ENCODE assay signal across 8 mouse cellular contexts in the genomic region with DNA sequence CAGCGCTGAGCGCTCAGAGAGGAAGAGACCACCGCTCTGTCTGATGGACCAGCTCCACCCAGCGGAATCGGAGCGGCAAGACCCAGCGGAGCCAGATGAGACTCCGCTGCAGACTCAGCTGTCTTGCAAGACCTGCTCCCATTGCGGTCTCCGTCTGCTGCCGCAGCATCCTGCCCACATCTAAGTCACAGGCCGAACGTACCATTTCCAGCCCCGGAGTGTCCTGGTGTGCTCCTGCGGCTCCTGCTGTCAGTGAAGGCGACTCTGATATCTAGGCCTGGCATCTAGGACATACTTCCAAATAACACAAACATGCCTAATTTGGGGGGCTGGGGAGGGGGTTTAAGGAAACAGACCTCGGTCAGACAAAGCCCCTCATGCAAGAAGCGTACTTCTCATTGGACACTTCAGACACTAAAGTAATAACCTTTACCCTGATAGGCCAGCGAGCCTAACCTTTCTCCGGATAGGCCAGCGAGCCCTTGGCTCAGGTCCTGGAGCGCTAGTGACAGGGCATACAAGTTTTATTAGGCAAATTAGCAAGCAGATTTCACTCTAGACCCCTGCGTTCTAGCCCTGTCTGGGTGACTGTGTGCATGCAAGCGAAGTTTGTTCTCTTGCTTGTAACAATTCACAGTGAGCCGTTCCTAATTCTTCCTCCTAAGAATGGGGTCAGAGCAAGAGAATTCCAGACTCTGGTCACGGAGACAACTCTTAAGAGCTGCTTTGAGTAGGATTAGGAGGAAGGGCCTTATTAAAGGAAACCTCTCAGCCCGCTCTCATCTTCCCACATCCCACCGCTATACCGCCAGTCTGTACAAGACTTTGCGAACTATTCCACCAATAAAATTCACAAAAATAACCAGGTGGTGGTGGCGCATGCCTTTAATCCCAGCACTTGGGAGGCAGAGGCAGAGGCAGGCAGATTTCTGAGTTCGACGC. TPM values are rescaled to one million over a fixed set of nuclear protein-coding genes. Genes with fewer than 3 reads are reported as not detected.
DNase-seq lines count a peak whose midpoint lies in the region; ATAC-seq lines count a peak whose summit lies in the region.

A gene (minus strand): TSS at position 404 of the 942 bp plus-strand sequence.

- H3K27ac ChIP-seq in hindbrain, embryonic 11.5 days (ENCODE audit: low read depth, low read length), result peak within 1 kb of the TSS; percentile 58

- ATAC-seq in hindbrain, embryonic 11.5 days (ENCODE audit: low FRiP score), result peak; percentile 99

- peak within 1 kb of the TSS; percentile 79 for H3K9ac ChIP-seq in hindbrain, embryonic 11.5 days (ENCODE audit: low read depth, low read length)

- peak within 1 kb of the TSS; percentile 73 for H3K4me2 ChIP-seq in hindbrain, embryonic 11.5 days (replicated peaks; ENCODE audit: low read depth, low read length)

- H3K9me3 ChIP-seq in hindbrain, embryonic 11.5 days (ENCODE audit: control insufficient read depth, low read length), result no peaks in the 10 kb centered on the region

- H3K27me3 ChIP-seq in hindbrain, embryonic 11.5 days (ENCODE audit: control insufficient read depth, insufficient read depth, low read length), result no peaks in the 10 kb centered on the region

- peak; percentile 93 for DNase-seq in Muller cell, postnatal 12 days (ENCODE audit: inconsistent ontology term)
- DNase-seq in cerebellum, adult 9-11 months, result peak; percentile 87
- peak; percentile 89 to 97 for DNase-seq in frontal cortex, adult 2 months (ENCODE audit: extremely low spot score in 1 of 2, low spot score in 1 of 2)
- peak; percentile 95 for DNase-seq in hindbrain, embryonic 11.5 days (ENCODE audit: low spot score)
- peak; percentile 87 to 89 for DNase-seq in layer of hippocampus, postnatal 10 days (ENCODE audit: low spot score in 2 of 2)
- DNase-seq in lung, postnatal 10 days, result peak; percentile 95
- peak; percentile 74 for DNase-seq in ovary, postnatal 36 days (ENCODE audit: low spot score)
- peak; percentile 85 for DNase-seq in thymus, postnatal 25 days

- 13% methylated on average over 33 of the region's 33 CpGs for WGBS in hindbrain, embryonic 11.5 days

- peaks cover 5% of the 10 kb centered on the region for H3K4me1 ChIP-seq in hindbrain, embryonic 11.5 days (replicated peaks; ENCODE audit: control insufficient read depth, insufficient read depth, low read length)

- no peaks in the 10 kb centered on the region for H3K36me3 ChIP-seq in hindbrain, embryonic 11.5 days (ENCODE audit: control insufficient read depth, insufficient read depth, low read length)

- H3K4me3 ChIP-seq in hindbrain, embryonic 11.5 days (ENCODE audit: low read depth, low read length), result peak within 1 kb of the TSS; percentile 56

RNA-seq across cellular contexts. Expression of the gene that starts here (rescaled TPM):
- 5.7 TPM in 2 replicates for polyA plus RNA-seq in frontal cortex, adult 2 months (2012; rRNA removed)
- polyA plus RNA-seq in hindbrain, embryonic 11.5 days (2014; fragmentation: Nextera tagmentation; extraction: Ambion mirVana), result 8.6 and 10.0 TPM in 2 replicates
- 10 to 100 TPM in 1 of 2 experiments, 1 to 10 TPM in 1; 9.7 to 10.4 TPM for total RNA-seq in layer of hippocampus, postnatal 10 days (2021)

Comparison
In these comparisons a context has a peak if more than half of its experiments do, and no peak if none do; other contexts are left out.
1. Peak in every context shown above with its lines: DNase-seq, ATAC-seq, H3K4me3 ChIP-seq and H3K27ac ChIP-seq.